Mouse (Mus musculus) frontal cortex, postnatal 25 days (tissue): ENCODE measurements around the gene Pomc.
A peak's percentile ranks its signal among the peaks of the same experiment; 100 is the strongest.
"Not testable (repeated sequence)": the region's sequence is repeated elsewhere in the genome, so short reads cannot be mapped to it uniquely, and the experiment has no call there.

ENCODE experiments used
- DNase-seq, 2 experiments: peaks; one replicate each; pipeline ENCODE4 v3.0.0; 2022; ENCODE audit warnings: low spot score in 2 of 2

Gene Pomc

GRCm38 (mm10) chr12:3968380-3968779, 13.6 kb downstream of the Pomc start:
- no peak for DNase-seq

GRCm38 (mm10) chr12:3973169-3973568, 18.4 kb downstream of the Pomc start:
- DNase-seq, result not testable (repeated sequence)

- no peak for DNase-seq
These were observed 26.2 kb downstream of the Pomc start for GRCm38 (mm10) chr12:3980991-3981349.

- peak; percentile 31 to 54 for DNase-seq
These were observed 26.8 kb downstream of the Pomc start for GRCm38 (mm10) chr12:3981350-3982131.

- DNase-seq, result peak in 1 of 2 experiments; percentile 39
These were observed 27.5 kb downstream of the Pomc start for GRCm38 (mm10) chr12:3982257-3982656.

GRCm38 (mm10) chr12:3983736-3984135, 29.0 kb downstream of the Pomc start:
- peak; percentile 83 for DNase-seq

GRCm38 (mm10) chr12:3984446-3984845, 29.7 kb downstream of the Pomc start:
- DNase-seq, result no peak

GRCm38 (mm10) chr12:3989943-3990342, 35.2 kb downstream of the Pomc start:
- no peak for DNase-seq

GRCm38 (mm10) chr12:3991047-3991446, 36.3 kb downstream of the Pomc start:
- DNase-seq, result no peak

GRCm38 (mm10) chr12:3996749-3997148, 42.0 kb downstream of the Pomc start:
- DNase-seq, result no peak

GRCm38 (mm10) chr12:4000406-4000805, 45.7 kb downstream of the Pomc start:
- no peak for DNase-seq

GRCm38 (mm10) chr12:4004648-4005047, 49.9 kb downstream of the Pomc start:
- no peak for DNase-seq

GRCm38 (mm10) chr12:4006079-4006478, 51.3 kb downstream of the Pomc start:
- no peak for DNase-seq

GRCm38 (mm10) chr12:4007181-4007580, 52.4 kb downstream of the Pomc start:
- no peak for DNase-seq

- no peak for DNase-seq
These were observed 53.0 kb downstream of the Pomc start for GRCm38 (mm10) chr12:4007766-4008165.

GRCm38 (mm10) chr12:4008731-4009130, 54.0 kb downstream of the Pomc start:
- no peak for DNase-seq
